Mouse (Mus musculus): Measurements from ENCODE around the gene Olfr608.
"Not testable (repeated sequence)": the region's sequence is repeated elsewhere in the genome, so short reads cannot be mapped to it uniquely, and the experiment has no call there.

The Olfr608 gene

DNA sequence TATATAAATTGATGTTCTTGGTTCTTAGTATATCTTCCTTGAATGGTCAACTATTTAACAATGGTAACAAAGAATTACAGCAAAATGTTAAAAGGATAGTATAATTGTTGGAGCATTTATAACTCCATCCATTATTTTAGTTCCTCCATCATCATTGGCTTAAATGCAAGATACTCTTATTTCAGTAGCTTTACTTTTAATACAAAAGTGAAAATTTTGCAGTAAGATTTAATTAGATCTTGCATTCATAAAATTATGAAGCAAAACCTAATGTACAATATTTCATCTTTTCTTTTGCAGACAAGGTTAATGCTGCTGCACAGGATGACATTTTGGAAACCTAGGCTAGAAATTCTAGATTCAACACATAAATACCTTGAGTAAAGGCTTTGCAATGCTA lies at the start of gene Olfr608:
Olfr608 (plus strand) TSS at position 301 of the 400 bp plus-strand sequence.
- no peak for DNase-seq (ENCODE audit: low read depth, low spot score)
- Histone ChIP-seq H3K36me3 (ENCODE audit: control insufficient read depth, insufficient read depth, low read length, poor library complexity, severe bottlenecking) (no peaks in the 10 kb centered on the region), H3K27me3 (ENCODE audit: control insufficient read depth, insufficient read depth, low read length, poor library complexity, severe bottlenecking) (no peaks in the 10 kb centered on the region)

DNA sequence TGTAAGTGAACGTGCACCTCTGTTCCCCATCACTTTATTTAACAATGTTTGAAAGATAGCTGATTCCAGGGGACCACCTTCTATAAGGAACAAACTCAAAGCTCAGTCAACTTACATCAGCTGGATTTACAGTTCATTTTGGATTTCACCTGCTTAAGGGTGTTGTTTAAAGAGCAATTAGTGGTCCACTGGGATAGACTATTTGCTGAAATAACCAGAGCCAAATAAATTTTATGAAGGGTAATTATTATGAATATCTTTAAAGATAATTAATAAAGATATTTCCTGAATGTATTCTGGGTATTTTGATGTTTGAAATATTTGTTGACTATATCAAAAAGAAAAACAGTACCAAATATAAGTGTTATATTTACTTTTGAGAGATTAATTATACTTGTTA lies 24.3 kb upstream of the Olfr608 start, which contains the start of gene Olfr605:
Olfr605 (minus strand) TSS at position 101 of the 400 bp plus-strand sequence.
- H3K36me3 ChIP-seq (ENCODE audit: control insufficient read depth, insufficient read depth, low read length, poor library complexity, severe bottlenecking), result no peaks in the 10 kb centered on the region
- no peak for DNase-seq (ENCODE audit: low read depth, low spot score)
- no peaks in the 10 kb centered on the region for H3K27me3 ChIP-seq (ENCODE audit: control insufficient read depth, insufficient read depth, low read length, poor library complexity, severe bottlenecking)

DNA sequence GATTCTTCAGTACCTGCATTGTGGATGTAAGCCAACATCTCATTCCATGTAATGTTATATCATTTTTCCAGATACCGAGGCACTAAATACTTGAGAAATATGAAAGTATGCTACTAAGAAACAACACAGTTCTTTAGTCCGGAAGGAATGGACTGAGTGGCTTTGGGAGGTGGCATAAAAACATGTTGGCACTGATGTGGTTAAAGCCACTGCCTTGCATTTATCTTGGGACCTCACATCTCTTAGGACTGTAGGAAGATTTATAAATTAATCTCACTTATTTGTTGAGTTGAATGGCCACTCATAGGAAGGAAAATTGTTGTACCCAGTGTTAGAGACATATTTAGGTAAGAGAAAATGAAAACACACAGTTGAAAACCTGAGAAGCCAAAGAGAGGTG lies 20.9 kb upstream of the Olfr608 start, which contains the start of gene Olfr606:
Olfr606 (plus strand) TSS at position 301 of the 400 bp plus-strand sequence.
- DNase-seq (ENCODE audit: low read depth, low spot score), result no peak
- no peaks in the 10 kb centered on the region for H3K36me3 ChIP-seq (ENCODE audit: control insufficient read depth, insufficient read depth, low read length, poor library complexity, severe bottlenecking)
- H3K27me3 ChIP-seq (ENCODE audit: control insufficient read depth, insufficient read depth, low read length, poor library complexity, severe bottlenecking), result no peaks in the 10 kb centered on the region

DNA sequence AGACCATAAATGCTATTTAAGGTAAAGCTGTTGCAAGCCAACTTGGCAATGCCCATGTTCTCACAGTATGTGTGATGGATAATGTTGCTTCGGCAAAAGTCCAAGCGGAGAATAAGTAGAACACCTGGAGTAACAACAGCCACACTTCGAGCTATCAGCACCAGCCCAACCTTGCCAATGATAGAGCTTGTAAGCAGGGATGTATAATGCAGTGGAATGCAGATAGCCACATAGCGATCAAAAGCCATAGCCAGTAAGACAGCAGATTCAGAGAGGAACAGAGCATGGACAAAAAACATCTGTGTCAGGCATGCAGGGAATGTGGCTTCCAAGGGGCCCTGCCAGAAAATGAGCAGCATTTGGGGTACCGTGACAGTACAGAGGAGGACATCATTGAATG lies 9.1 kb upstream of the Olfr608 start:
- no peak for DNase-seq (ENCODE audit: low read depth, low spot score)
- no peaks in the 10 kb centered on the region for H3K36me3 ChIP-seq (ENCODE audit: control insufficient read depth, insufficient read depth, low read length, poor library complexity, severe bottlenecking)
- H3K27me3 ChIP-seq (ENCODE audit: control insufficient read depth, insufficient read depth, low read length, poor library complexity, severe bottlenecking), result no peaks in the 10 kb centered on the region

DNA sequence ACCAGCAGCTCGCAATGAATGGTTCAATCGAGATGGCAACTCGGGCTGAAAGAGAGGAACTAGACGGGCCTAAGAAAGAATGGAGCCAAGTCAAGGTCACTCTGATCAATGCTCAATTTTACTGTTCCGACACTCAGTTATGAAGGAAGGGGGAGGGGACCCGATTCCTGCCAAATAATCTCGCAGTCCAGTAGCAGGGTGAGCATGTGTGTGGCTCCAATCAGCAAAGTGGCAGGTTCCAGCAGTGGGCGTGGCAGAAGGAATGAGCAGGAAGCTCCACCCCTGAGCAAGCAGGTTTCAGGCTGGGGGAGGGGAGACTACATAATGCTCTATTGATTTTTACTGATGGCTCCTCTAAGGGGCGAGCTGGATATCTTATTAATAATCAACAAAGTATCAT lies 7.4 kb downstream of the Olfr608 start:
- not testable (repeated sequence) for H3K27me3 ChIP-seq (ENCODE audit: control insufficient read depth, insufficient read depth, low read length, poor library complexity, severe bottlenecking); H3K36me3 ChIP-seq (ENCODE audit: control insufficient read depth, insufficient read depth, low read length, poor library complexity, severe bottlenecking); DNase-seq (ENCODE audit: low read depth, low spot score)

DNA sequence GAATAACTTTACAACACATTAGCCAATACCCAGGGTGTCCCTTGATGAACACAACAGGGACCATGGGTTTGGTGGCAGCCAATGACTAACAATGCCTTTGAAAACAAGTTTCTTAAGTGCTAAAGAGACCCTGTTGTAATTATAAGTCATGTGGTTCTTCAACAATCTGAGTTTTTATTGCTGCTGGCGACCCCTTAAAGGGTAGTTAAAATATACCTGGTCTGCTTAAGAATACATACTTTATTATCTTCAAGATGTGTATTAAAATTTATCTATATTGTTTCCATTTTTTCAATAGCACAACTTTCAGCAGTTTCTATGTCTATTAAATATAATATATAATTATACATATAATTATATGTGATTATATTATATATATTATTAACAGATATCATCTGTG lies 28.3 kb downstream of the Olfr608 start, which contains the start of gene Olfr609:
Olfr609 (minus strand) TSS at position 101 of the 400 bp plus-strand sequence.
- no peaks in the 10 kb centered on the region for H3K27me3 ChIP-seq (ENCODE audit: control insufficient read depth, insufficient read depth, low read length, poor library complexity, severe bottlenecking)
- DNase-seq (ENCODE audit: low read depth, low spot score), result no peak
- no peaks in the 10 kb centered on the region for H3K36me3 ChIP-seq (ENCODE audit: control insufficient read depth, insufficient read depth, low read length, poor library complexity, severe bottlenecking)

DNA sequence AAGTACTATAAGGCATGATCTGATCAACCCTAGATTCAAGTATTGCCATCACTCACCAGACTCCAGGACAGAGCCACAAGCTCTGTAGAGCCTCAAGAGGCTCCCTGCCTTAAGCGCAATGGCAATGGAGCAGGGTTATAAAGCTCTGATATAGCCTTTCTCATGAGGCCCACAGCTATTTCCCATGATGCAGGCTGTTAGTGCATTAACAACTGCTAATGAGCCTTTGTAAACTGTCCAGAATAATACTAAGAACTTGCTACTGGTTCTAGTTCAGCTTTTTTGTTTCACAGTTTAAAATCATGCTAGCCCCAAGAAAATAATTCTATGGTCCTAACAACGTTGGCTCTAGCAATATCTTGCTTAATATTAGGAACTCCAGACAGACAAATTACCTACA lies 42.3 kb downstream of the Olfr608 start, which contains the start of gene Olfr610:
Olfr610 (minus strand) TSS at position 101 of the 400 bp plus-strand sequence.
- no peaks in the 10 kb centered on the region for H3K36me3 ChIP-seq (ENCODE audit: control insufficient read depth, insufficient read depth, low read length, poor library complexity, severe bottlenecking)
- no peaks in the 10 kb centered on the region for H3K27me3 ChIP-seq (ENCODE audit: control insufficient read depth, insufficient read depth, low read length, poor library complexity, severe bottlenecking)
- DNase-seq (ENCODE audit: low read depth, low spot score), result no peak

DNA sequence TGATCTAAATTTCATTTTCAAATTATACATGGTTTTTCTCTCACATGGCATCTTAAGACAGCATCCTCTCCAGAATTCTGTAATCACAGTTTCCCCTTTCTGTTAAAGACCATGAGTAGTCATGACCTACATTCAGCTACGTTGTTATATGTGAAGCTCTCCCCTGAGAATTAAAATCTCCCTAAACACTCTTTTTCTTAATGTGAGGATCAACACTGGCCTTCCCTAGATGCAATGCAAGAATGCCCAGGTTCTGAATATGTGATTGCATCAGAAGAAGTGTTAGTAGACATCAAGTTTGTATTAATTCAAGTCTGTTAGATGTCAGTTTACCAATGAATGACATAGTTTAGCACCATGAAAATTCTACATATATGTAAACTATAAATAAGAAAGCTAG lies 51.1 kb downstream of the Olfr608 start, which contains the start of gene Olfr611:
Olfr611 (minus strand) TSS at position 101 of the 400 bp plus-strand sequence.
- not testable (repeated sequence) for H3K27me3 ChIP-seq (ENCODE audit: control insufficient read depth, insufficient read depth, low read length, poor library complexity, severe bottlenecking); DNase-seq (ENCODE audit: low read depth, low spot score); H3K36me3 ChIP-seq (ENCODE audit: control insufficient read depth, insufficient read depth, low read length, poor library complexity, severe bottlenecking)

All from splenic B cell, adult 2 months (primary cell).